Comparison of ENCODE assay signal across 24 mouse cellular contexts in genomic region chr3:30139678-30140077, GRCm38 (mm10).
DNase-seq lines count a peak whose midpoint lies in the region; ATAC-seq lines count a peak whose summit lies in the region.
"Had no signal": no experiment of that assay in that cellular context is flagged by ENCODE, and none has a peak within 500 bp of the region (broad histone marks: within the 10 kb centered on the region; RNA-seq: fewer than 3 reads in every experiment).

No protein-coding gene starts in this region.

- no peaks in the 10 kb centered on the region; the same call in 1 of the 2 replicates for H3K4me1 ChIP-seq in intestine, embryonic 16.5 days (ENCODE audit: control insufficient read depth, insufficient read depth, low read length)
- H3K4me1 ChIP-seq in stomach, embryonic 16.5 days (ENCODE audit: control insufficient read depth, insufficient read depth, low read length) = peaks cover 13% of the 10 kb centered on the region; the same call in 1 of the 2 replicates
- H3K4me1 ChIP-seq: forebrain, embryonic 15.5 days; hindbrain, embryonic 15.5 days had no signal

- H3K4me3 ChIP-seq in intestine, embryonic 16.5 days (ENCODE audit: low read length) = peak overlapping the region; percentile 10; the same call in 1 of the 2 replicates
- H3K4me3 ChIP-seq in stomach, embryonic 16.5 days (replicated peaks; ENCODE audit: low read length) = no peak overlapping the region
- H3K4me3 ChIP-seq: embryonic facial prominence, embryonic 13.5 days; forebrain, embryonic 15.5 days; heart, embryonic 12.5 days; hindbrain, embryonic 15.5 days; megakaryocyte, embryonic 14.5 days had no signal

- 67% methylated on average over 4 of the region's 4 CpGs for WGBS in intestine, embryonic 16.5 days
- WGBS in stomach, embryonic 16.5 days = 57% methylated on average over 4 of the region's 4 CpGs

- H3K36me3 ChIP-seq in intestine, embryonic 16.5 days (ENCODE audit: control insufficient read depth, insufficient read depth, low read length) = no peaks in the 10 kb centered on the region
- H3K36me3 ChIP-seq in stomach, embryonic 16.5 days (ENCODE audit: control insufficient read depth, insufficient read depth, low read length) = no peaks in the 10 kb centered on the region
- H3K36me3 ChIP-seq: embryonic facial prominence, embryonic 13.5 days; forebrain, embryonic 15.5 days; heart, embryonic 12.5 days; hindbrain, embryonic 15.5 days had no signal

- intact Hi-C loops in left cerebral cortex, postnatal 14 days (cut with DNase I) = no loop called here

- peak; percentile 74 for DNase-seq in heart, adult 11 months
- no peak for DNase-seq in heart, adult 18-20 months
- DNase-seq in left cerebral cortex, postnatal 14 days (ENCODE audit: low spot score in 2 of 2) = peak; percentile 8 to 10
- DNase-seq in left cerebral cortex, adult 11 months (ENCODE audit: low spot score) = no peak
- DNase-seq in adrenal gland, adult 2 months = no peak
- DNase-seq: adrenal gland, postnatal 36 days; cerebellum, adult 18-20 months; cerebellum, postnatal 36 days; heart, postnatal 14 days; kidney, adult 18-20 months; lung, adult 2 months; thymus, adult 2 months had no signal

- peak overlapping the region; percentile 38; the same call in 1 of the 2 replicates for H3K27ac ChIP-seq in intestine, embryonic 16.5 days (ENCODE audit: low read length)
- H3K27ac ChIP-seq in stomach, embryonic 16.5 days (ENCODE audit: low read length) = peak overlapping the region; percentile 8; the same call in 1 of the 2 replicates
- H3K27ac ChIP-seq: embryonic facial prominence, embryonic 13.5 days; forebrain, embryonic 15.5 days; hindbrain, embryonic 15.5 days had no signal

- H3K27me3 ChIP-seq in intestine, embryonic 16.5 days (replicated peaks; ENCODE audit: control insufficient read depth, insufficient read depth, low read length) = no peaks in the 10 kb centered on the region
- no peaks in the 10 kb centered on the region for H3K27me3 ChIP-seq in stomach, embryonic 16.5 days (ENCODE audit: control insufficient read depth, insufficient read depth, low read length)
- H3K27me3 ChIP-seq: embryonic facial prominence, embryonic 13.5 days; heart, embryonic 12.5 days; hindbrain, embryonic 15.5 days; megakaryocyte, embryonic 14.5 days had no signal

- H3K9ac ChIP-seq in intestine, embryonic 16.5 days (ENCODE audit: low read depth, low read length) = no peak overlapping the region
- no peak overlapping the region for H3K9ac ChIP-seq in stomach, embryonic 16.5 days (ENCODE audit: low read length)
- H3K9ac ChIP-seq: embryonic facial prominence, embryonic 13.5 days; forebrain, embryonic 15.5 days; heart, embryonic 12.5 days; hindbrain, embryonic 15.5 days had no signal

- peak overlapping the region; percentile 3; the same call in 1 of the 2 replicates for H3K4me2 ChIP-seq in intestine, embryonic 16.5 days (ENCODE audit: low read depth, low read length)
- H3K4me2 ChIP-seq in stomach, embryonic 16.5 days (ENCODE audit: low read depth, low read length) = no peak overlapping the region
- H3K4me2 ChIP-seq: embryonic facial prominence, embryonic 13.5 days; forebrain, embryonic 15.5 days; heart, embryonic 12.5 days; hindbrain, embryonic 15.5 days; liver, embryonic 11.5 days had no signal

- H3K9me3 ChIP-seq in intestine, embryonic 16.5 days (ENCODE audit: control insufficient read depth, low read length) = no peaks in the 10 kb centered on the region
- no peaks in the 10 kb centered on the region for H3K9me3 ChIP-seq in stomach, embryonic 16.5 days (replicated peaks; ENCODE audit: control insufficient read depth, low read length)
- H3K9me3 ChIP-seq: embryonic facial prominence, embryonic 13.5 days; forebrain, embryonic 15.5 days; heart, embryonic 12.5 days; hindbrain, embryonic 15.5 days; megakaryocyte, embryonic 14.5 days had no signal

- peak; percentile 9; the same call in 1 of the 2 replicates for ATAC-seq in intestine, embryonic 16.5 days
- no peak for ATAC-seq in stomach, embryonic 16.5 days (ENCODE audit: insufficient read depth, low FRiP score)
- ATAC-seq in activated CD4-positive, CD25-positive, alpha-beta regulatory T cell, adult 4 months = no peak
- ATAC-seq: CD4-positive, CD25-positive, alpha-beta regulatory T cell, adult 4 months; forebrain, embryonic 15.5 days; midbrain, embryonic 16.5 days; Patski had no signal

Comparison
In these comparisons a context has a peak if more than half of its experiments do, and no peak if none do; other contexts are left out.
1. DNase-seq: peak in heart, adult 11 months (single experiment) and left cerebral cortex, postnatal 14 days (2 of 2); none in heart, adult 18-20 months (0 of 2), left cerebral cortex, adult 11 months (single experiment) and adrenal gland, adult 2 months (single experiment).